In genomic region chr9:103413457-103413856, GRCm38 (mm10) we compare ENCODE assay signal across 25 mouse cellular contexts. TPM values are rescaled to one million over a fixed set of nuclear protein-coding genes. Genes with fewer than 3 reads are reported as not detected.
A peak's percentile ranks its signal among the peaks of the same experiment; 100 is the strongest.
DNase-seq lines count a peak whose midpoint lies in the region; ATAC-seq lines count a peak whose summit lies in the region.
"Had no signal": no experiment of that assay in that cellular context is flagged by ENCODE, and none has a peak within 500 bp of the region (broad histone marks: within the 10 kb centered on the region; RNA-seq: fewer than 3 reads in every experiment).

No protein-coding gene starts in this region.

- H3K27ac ChIP-seq in heart, embryonic 12.5 days (ENCODE audit: poor library complexity, severe bottlenecking): no peak overlapping the region
- no peak overlapping the region for H3K27ac ChIP-seq in lung, embryonic 16.5 days (ENCODE audit: low read length)
- no peak overlapping the region for H3K27ac ChIP-seq in embryonic facial prominence, embryonic 13.5 days
- H3K27ac ChIP-seq in hindbrain, embryonic 14.5 days: no peak overlapping the region
- H3K27ac ChIP-seq: gastrocnemius, adult 2 months; heart, embryonic 10.5 days; heart, embryonic 15.5 days; intestine, embryonic 15.5 days had no signal

- no peak overlapping the region for H3K9ac ChIP-seq in heart, embryonic 12.5 days
- no peak overlapping the region for H3K9ac ChIP-seq in lung, embryonic 16.5 days (ENCODE audit: low read length)
- no peak overlapping the region for H3K9ac ChIP-seq in embryonic facial prominence, embryonic 13.5 days
- no peak overlapping the region for H3K9ac ChIP-seq in hindbrain, embryonic 14.5 days
- H3K9ac ChIP-seq: forebrain, embryonic 13.5 days; forebrain, postnatal 0 days; heart, embryonic 15.5 days; hindbrain, embryonic 13.5 days; intestine, embryonic 15.5 days had no signal

- ATAC-seq in heart, embryonic 12.5 days (ENCODE audit: insufficient number of reproducible peaks, low FRiP score): no peak
- peak; percentile 29; the same call in 1 of the 2 replicates for ATAC-seq in lung, embryonic 16.5 days (ENCODE audit: low read depth)
- no peak for ATAC-seq in embryonic facial prominence, embryonic 13.5 days (ENCODE audit: insufficient number of reproducible peaks, insufficient read depth, low FRiP score, low TSS enrichment, low read depth)
- ATAC-seq in cerebellum, adult (ENCODE audit: insufficient number of reproducible peaks, low FRiP score, low TSS enrichment): no peak
- ATAC-seq in hindbrain, embryonic 14.5 days (ENCODE audit: low FRiP score): no peak
- ATAC-seq: forebrain, embryonic 13.5 days; forebrain, postnatal 0 days; intestine, embryonic 15.5 days; Patski had no signal

- H3K36me3 ChIP-seq in heart, embryonic 12.5 days: no peaks in the 10 kb centered on the region
- H3K36me3 ChIP-seq in lung, embryonic 16.5 days (ENCODE audit: control insufficient read depth, insufficient read depth, low read length): no peaks in the 10 kb centered on the region
- H3K36me3 ChIP-seq in embryonic facial prominence, embryonic 13.5 days: no peaks in the 10 kb centered on the region
- H3K36me3 ChIP-seq in hindbrain, embryonic 14.5 days (replicated peaks; ENCODE audit: control insufficient read depth, insufficient read depth): no peaks in the 10 kb centered on the region
- H3K36me3 ChIP-seq: heart, embryonic 10.5 days; heart, embryonic 15.5 days; hindbrain, embryonic 13.5 days; intestine, embryonic 15.5 days had no signal

- H3K4me2 ChIP-seq in heart, embryonic 12.5 days: no peak overlapping the region
- peak overlapping the region; percentile 41 for H3K4me2 ChIP-seq in lung, embryonic 16.5 days (ENCODE audit: low read depth, low read length)
- H3K4me2 ChIP-seq in embryonic facial prominence, embryonic 13.5 days: peak overlapping the region; percentile 28
- no peak overlapping the region for H3K4me2 ChIP-seq in hindbrain, embryonic 14.5 days (replicated peaks)
- H3K4me2 ChIP-seq: forebrain, embryonic 13.5 days; heart, embryonic 15.5 days; hindbrain, embryonic 13.5 days; intestine, embryonic 15.5 days had no signal

- no peak overlapping the region for H3K4me3 ChIP-seq in heart, embryonic 12.5 days
- no peak overlapping the region for H3K4me3 ChIP-seq in lung, embryonic 16.5 days (ENCODE audit: low read length)
- H3K4me3 ChIP-seq in embryonic facial prominence, embryonic 13.5 days: no peak overlapping the region
- H3K4me3 ChIP-seq in hindbrain, embryonic 14.5 days (replicated peaks; ENCODE audit: low read length): no peak overlapping the region
- H3K4me3 ChIP-seq: forebrain, embryonic 13.5 days; gastrocnemius, adult 2 months; heart, embryonic 10.5 days; heart, embryonic 15.5 days; hindbrain, embryonic 13.5 days; intestine, embryonic 15.5 days had no signal

- 69% methylated on average over 9 of the region's 9 CpGs for WGBS in heart, embryonic 12.5 days
- WGBS in lung, embryonic 16.5 days: 30% methylated on average over 9 of the region's 9 CpGs
- WGBS in embryonic facial prominence, embryonic 13.5 days: 16% methylated on average over 9 of the region's 9 CpGs
- WGBS in hindbrain, embryonic 14.5 days: 54% methylated on average over 9 of the region's 9 CpGs

- no peaks in the 10 kb centered on the region for H3K4me1 ChIP-seq in heart, embryonic 12.5 days (replicated peaks)
- H3K4me1 ChIP-seq in lung, embryonic 16.5 days (replicated peaks; ENCODE audit: control insufficient read depth, insufficient read depth, low read length): peaks cover 19% of the 10 kb centered on the region
- peaks cover 42% of the 10 kb centered on the region for H3K4me1 ChIP-seq in embryonic facial prominence, embryonic 13.5 days
- peaks cover 14% of the 10 kb centered on the region; the same call in 1 of the 2 replicates for H3K4me1 ChIP-seq in hindbrain, embryonic 14.5 days (replicated peaks; ENCODE audit: control insufficient read depth, insufficient read depth, low read length)
- H3K4me1 ChIP-seq: heart, embryonic 10.5 days; heart, embryonic 15.5 days had no signal

- peak; percentile 22 for DNase-seq in heart, adult 11 months
- DNase-seq in lung, postnatal 14 days: no peak
- DNase-seq in hindbrain, embryonic 14.5 days (ENCODE audit: low spot score): no peak
- DNase-seq: adrenal gland, adult 8-10 months; adrenal gland, postnatal 36 days; cerebellum, adult 11-12 months; cerebellum, adult 9-10 months; cerebellum, postnatal 25 days; forebrain, postnatal 0 days; gastrocnemius, adult 2 months; gastrocnemius, postnatal 25 days; heart, adult 18-20 months; heart, postnatal 14 days; kidney, adult 18-20 months had no signal

- H3K27me3 ChIP-seq in heart, embryonic 12.5 days (replicated peaks): no peaks in the 10 kb centered on the region
- no peaks in the 10 kb centered on the region for H3K27me3 ChIP-seq in lung, embryonic 16.5 days (ENCODE audit: control insufficient read depth, insufficient read depth, low read depth, low read length)
- no peaks in the 10 kb centered on the region for H3K27me3 ChIP-seq in embryonic facial prominence, embryonic 13.5 days
- H3K27me3 ChIP-seq in hindbrain, embryonic 14.5 days (ENCODE audit: control insufficient read depth, insufficient read depth, low read length): no peaks in the 10 kb centered on the region
- H3K27me3 ChIP-seq: CH12.LX; forebrain, embryonic 13.5 days; heart, embryonic 15.5 days; hindbrain, embryonic 13.5 days; intestine, embryonic 15.5 days; Patski had no signal

- H3K9me3 ChIP-seq in heart, embryonic 12.5 days (replicated peaks): no peaks in the 10 kb centered on the region
- H3K9me3 ChIP-seq in lung, embryonic 16.5 days (ENCODE audit: control insufficient read depth, low read length): no peaks in the 10 kb centered on the region
- H3K9me3 ChIP-seq in embryonic facial prominence, embryonic 13.5 days: no peaks in the 10 kb centered on the region
- no peaks in the 10 kb centered on the region for H3K9me3 ChIP-seq in hindbrain, embryonic 14.5 days (ENCODE audit: control insufficient read depth, low read length)
- H3K9me3 ChIP-seq: forebrain, embryonic 13.5 days; heart, embryonic 10.5 days; heart, embryonic 15.5 days; hindbrain, embryonic 13.5 days; intestine, embryonic 15.5 days had no signal

RNA-seq across cellular contexts. Expression of gene Cdv3, which starts 47.8 kb away (rescaled TPM):
- polyA plus RNA-seq in heart, embryonic 12.5 days (2016; fragmentation: Nextera tagmentation; extraction: Ambion mirVana): 97.8 and 103 TPM in 2 replicates
- polyA plus RNA-seq in lung, embryonic 16.5 days (2015; fragmentation: Nextera tagmentation; extraction: Ambion mirVana): 88.8 and 92.7 TPM in 2 replicates
- 117 and 125 TPM in 2 replicates for polyA plus RNA-seq in embryonic facial prominence, embryonic 13.5 days (2015; fragmentation: Nextera tagmentation; extraction: Ambion mirVana)
- polyA plus RNA-seq in hindbrain, embryonic 14.5 days (2014; fragmentation: Nextera tagmentation; extraction: Ambion mirVana): 62.4 and 76.0 TPM in 2 replicates

Comparison
In these comparisons a context has a peak if more than half of its experiments do, and no peak if none do; other contexts are left out.
1. H3K4me2 ChIP-seq: peak in lung, embryonic 16.5 days (single experiment) and embryonic facial prominence, embryonic 13.5 days (single experiment); none in heart, embryonic 12.5 days (single experiment) and hindbrain, embryonic 14.5 days (single experiment).